Mouse (Mus musculus) lung, postnatal 10 days (tissue): ENCODE results near the gene Ttc9b.
"Not testable (repeated sequence)": the region's sequence is repeated elsewhere in the genome, so short reads cannot be mapped to it uniquely, and the experiment has no call there.

ENCODE experiments used
- DNase-seq: peaks from one replicate; pipeline ENCODE4 v3.0.0; 2021

Gene Ttc9b

DNA sequence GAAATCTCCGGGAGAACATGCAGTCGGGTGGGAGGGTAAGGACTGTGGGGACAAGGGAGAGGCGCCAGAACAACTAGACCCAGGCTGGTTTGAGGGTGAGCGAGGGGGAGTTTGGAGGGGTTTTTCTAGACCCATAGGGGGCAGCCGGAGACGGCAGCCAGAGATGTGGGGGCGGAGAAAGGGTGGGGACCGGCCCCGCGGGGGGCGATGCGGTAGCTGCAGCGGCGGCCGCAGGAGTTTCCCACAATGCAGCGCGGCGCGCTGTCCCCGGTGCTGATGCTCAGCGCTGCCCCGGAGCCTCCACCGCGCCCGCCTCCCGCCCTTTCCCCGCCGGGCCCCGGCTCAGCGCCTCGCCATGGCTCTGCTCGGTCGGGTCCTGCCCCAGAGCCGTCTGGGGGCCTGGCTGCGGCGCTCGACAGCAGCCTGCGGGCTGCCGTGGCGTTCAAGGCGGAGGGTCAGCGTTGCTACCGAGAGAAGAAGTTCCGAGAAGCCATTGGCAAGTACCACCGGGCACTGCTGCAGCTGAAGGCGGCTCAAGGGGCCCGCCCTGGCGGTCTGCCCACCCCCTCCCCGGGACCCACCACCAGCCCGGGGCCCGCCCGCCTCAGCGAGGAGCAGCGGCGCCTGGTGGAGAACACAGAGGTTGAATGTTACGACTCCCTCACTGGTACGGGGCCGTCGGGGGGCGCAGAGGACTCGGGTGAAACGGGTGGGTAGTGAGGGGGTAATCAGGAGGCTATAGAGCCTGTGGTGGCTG, at the start of gene Ttc9b:
TSS of gene Ttc9b (plus strand) at position 235 of the 757 bp plus-strand sequence.
- peak; percentile 60 for DNase-seq

DNA sequence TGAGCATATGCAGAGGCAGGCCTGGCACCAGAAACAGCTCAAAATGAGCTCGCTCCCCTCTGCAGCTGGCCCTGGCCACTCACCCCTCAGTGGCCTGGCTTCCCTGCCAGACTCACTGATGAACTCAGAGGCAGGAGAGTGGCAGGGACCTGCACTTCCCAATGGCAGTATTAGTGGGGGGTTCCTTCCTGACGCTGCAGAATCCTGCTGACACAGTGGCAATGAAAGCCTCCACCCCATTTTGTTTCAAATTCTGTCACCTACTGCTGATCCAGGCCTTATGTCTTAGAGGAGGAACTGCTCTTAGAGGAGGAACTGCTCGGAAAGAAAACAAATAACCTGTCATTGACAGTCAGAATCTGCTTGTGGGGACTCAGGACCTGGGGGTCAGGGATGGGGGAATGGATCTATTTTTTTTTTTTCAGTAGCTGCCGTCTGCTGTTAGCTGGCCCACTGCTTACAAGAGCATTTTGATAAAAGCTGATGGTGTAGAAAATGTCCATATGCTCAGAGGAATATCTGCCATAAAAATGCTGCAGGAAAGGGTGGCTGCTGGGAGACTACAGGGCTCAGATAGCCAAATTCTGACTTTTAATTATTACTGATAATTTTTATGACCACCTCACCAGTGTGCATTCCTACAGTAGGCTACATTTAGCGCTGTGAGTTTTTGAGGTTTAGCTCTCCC, 48.9 kb upstream of the Ttc9b start:
- peak; percentile 19 for DNase-seq

DNA sequence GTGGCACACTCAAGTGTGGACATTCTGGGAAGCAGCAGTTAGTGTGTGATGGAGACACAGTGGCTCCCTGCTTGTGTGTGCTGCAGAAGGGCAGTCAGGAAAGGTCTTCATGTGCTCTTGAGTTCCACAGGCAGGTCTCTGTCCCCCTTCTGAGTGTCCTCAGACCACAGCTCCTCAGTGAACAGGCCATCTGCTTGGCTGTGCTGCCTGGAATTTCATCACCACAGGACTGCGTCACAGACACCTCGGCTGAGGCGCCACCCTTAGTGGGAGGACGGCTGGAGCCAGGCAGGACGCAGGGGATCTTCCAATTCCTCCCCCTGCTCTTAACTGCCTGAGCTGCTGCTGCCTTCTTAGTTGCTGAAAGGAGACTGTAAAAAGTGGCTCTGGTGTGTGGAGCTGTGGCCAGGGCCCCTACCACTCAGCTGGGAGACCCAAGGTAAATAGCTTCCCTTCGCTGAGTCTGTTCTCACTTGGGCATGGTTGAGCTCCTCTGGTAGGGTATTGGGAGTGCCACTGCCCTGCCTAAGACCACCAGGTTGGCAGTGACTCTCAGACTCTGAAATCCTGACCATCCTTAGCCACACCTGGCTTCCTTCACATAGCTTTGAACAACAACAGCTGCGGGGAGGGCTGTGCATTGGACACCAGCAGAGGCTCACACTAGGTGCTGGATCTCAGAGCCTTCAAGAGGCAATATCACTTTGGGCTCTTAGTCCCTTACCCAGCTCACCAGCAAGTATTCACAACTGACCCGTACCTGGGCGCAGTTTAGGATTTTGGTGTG, 48.0 kb upstream of the Ttc9b start:
- peak; percentile 88 for DNase-seq

DNA sequence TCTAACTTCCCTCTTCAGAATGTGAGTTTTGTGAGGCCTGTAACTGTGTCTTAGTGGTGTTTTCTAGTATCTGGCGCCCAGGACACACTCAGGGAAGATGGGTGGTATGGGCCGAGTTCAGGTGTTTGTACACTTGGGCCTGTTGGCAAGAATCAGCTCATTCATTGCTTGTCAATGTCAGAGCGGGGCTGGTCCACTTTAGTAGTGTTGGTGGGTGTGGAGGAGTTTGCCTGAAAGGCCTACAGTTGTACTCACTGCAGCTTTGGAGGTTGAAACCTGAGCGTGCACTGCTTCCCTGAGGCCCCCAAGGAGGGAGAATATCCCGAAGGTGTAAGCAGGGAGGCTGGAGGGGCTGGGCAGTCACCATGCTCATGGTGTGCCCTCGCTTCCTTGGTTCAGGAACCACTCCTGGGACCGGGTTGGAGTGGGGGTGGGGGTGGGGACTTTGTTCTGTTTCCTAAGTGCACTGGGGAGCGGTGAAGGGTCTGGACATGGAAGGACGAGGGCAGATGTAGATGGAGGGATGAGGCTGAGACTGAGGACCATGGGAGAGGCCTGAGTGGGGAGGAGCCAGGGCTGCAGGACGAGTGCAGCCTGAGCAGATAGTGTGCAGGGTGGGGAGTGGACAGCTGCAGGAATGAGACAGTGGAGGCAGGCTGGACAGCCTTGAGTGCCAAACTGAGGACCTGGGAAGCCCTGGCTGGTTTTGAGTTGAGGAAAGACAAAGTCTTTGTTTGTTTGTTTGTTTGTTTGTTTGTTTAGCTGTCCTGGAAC, 47.0 kb upstream of the Ttc9b start:
- DNase-seq: no peak

DNA sequence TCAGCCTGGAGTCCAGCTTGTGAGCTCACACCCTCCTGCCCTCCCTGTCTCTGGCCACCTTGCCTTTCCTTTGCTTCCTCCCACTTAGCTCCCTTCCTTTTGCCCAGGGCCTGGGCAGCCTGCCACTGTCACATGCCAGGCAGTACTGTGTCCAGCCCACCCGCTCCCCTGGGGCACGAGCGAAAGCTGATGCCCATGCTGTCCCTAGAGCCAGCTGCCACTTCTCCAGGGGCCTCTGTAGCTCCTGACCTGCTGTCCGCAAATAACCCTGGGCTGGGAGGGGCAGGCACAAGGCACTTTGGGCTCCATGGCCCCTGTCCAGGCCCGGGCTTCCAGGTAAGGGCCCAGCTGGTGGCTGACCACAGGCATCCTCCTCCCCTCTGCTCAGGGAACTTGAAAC, 46.1 kb upstream of the Ttc9b start:
- DNase-seq: peak; percentile 71

DNA sequence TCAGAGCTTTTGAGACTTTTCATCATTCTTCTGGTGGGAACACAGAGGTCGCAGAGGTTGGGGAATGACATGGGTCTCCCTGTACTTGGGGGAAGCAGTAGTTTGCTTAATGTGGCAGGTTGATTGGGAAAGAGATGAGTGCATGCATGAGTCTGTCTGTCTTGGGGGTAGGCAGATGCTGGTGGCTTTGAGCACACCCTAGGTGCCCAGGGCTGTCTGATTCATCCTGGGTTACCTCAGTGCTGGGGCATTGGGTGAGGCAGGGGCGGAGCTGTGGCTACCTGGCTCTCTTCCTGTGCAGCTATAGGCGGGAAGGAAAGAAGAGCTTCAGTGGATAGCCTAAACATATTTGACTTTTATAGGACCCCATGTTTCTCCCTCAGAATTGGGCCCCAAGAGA, 45.6 kb upstream of the Ttc9b start:
- no peak for DNase-seq

DNA sequence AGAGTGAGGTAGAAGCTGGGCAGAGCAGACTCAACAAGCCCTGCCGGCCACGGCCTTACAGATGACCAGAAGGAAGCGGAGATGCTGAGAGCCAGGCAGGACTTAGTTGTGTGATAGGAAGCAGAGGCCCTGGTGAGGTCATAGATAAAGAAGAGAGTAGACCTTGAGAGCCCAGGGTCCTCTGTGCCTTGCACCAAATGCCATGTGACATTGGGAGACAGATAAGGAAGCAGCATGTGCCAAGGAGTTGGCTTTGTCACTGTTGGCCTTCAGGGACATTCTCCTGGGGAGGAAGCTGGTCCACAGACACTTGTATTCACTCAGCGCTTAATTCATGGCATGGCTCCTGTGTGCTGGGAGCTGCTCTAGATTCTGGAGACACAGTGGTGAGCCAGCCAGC, 44.4 kb upstream of the Ttc9b start:
- DNase-seq: no peak

DNA sequence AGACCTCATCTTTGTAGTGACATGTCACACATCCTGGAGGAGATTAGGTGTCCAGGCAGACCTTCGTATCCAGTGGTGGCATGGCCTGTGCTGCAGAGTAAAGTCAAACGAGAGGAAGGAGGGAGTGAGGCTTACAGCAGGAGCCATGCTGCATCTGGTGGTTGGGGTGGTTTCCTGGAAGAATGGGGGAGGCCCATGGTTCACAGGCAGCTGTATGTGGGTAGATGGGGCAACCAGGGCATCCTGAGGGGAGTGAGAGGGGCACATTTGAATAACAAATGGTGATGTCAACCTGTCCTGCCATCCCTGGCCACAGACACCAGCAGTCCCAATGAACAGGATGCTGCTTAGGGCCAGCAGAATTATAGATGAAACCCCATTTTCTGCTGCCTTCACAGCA, 44.0 kb upstream of the Ttc9b start:
- DNase-seq: no peak

DNA sequence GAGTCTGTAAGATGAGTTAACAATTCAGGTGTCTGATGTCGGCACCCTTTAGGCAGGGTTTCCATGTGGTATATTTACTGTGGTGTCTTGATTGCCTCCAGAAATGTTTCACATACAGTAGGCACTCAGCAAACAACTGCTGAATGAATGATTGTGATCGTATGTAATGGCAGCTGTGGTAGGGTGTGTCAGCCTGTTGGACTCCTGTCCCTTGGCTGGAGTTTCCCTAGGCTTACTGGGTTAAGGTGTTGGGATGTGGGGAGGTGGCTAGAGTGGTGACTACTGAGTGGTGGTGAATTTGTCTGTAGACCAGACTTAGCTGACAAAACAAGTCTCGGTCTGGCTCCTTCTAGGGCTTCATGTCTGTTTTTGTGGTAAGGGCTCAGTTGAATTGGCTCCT, 43.3 kb upstream of the Ttc9b start:
- DNase-seq: no peak

DNA sequence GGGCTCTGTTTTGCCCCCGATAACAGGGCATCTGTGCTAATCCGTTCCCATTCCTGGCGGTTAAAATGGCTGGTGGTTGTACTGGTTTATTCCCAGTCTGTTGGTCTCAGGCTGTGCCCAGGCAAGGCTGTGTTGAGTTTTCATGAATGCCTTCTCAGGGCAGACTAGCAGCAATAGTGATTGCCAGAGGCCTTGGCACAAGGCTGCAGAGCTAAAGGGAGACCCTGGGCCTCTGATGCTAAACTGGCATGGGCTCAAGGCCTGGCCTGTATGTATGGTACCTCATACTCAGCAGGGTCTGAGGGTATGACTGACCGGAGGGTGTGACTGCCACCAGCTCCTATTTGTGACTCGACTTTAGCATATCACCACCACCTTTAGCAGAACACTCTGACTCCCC, 42.8 kb upstream of the Ttc9b start:
- DNase-seq: no peak

DNA sequence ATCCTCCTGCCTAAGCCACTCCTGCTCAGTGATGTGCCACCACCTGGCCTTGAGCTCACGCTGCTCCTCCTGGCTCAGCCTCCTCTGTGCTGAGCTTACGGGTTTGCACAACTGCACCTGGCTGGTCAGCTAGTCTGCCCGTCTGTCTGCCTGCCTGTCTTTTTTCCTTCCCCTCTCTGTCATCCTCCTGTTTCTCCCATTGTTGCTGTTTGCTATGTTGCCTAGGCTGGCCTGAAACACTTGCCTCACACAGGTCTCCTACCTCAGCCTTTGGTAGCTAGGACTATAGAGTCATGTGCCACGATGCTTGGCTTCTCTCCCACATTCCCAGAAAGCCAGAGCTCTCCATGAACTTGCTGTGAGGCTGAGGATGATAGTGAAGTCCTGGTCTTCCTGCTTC, 40.8 kb upstream of the Ttc9b start:
- no peak for DNase-seq

DNA sequence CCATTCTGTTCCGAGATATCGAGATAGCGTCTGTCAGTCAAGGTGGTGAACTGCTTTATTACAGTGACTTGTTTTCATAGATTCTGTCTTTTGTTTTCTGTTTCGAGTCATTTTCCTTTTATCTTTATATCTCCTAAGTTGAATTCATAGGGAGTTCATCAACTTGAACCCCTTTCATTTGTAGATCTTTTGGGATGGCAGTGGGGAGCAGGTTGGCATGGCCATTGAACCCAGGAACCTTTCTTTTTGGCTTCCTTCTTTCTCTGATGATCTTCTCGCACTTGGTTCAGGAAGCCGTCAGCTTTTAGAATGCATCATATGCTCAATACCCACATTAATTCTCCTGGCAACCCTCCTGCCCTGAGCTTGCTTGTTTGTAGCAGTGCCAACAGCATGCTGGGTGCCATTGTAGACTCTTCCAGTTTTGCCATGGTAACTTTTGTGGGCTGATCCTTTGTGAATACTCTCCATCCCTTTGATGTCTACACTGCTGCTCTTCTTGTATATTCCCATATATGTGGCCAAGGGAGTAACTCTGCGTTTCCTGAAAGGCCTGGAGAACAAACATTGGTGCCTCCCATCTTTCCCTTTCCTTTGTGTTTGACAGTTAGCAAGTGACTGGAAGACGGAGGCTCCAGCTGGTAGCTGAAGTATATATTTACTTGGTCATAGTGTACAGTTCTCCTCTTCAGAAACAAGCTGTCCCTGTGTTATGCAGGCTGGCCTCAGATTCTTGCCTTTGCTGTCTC, 39.8 kb upstream of the Ttc9b start:
- DNase-seq: no peak

DNA sequence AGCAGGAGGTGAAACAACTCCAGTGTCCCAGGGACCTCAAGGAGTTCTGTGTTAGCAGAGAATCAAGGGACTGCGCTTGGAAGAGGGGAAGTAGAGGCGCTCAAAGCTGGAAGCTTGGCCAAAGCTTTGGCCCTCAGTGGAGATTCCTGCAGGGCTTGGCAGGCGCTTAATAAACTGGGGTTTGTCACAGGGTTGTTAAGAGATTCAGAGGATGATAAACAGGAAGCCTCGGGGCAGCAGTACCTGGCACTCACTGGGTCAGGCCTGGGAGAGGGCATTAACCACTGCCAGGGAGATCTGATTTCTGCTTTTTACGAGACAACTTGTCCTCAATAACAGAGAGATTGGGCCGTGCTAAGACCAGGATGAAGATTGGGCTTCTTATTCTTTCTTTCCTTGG, 32.7 kb upstream of the Ttc9b start:
- DNase-seq: no peak

DNA sequence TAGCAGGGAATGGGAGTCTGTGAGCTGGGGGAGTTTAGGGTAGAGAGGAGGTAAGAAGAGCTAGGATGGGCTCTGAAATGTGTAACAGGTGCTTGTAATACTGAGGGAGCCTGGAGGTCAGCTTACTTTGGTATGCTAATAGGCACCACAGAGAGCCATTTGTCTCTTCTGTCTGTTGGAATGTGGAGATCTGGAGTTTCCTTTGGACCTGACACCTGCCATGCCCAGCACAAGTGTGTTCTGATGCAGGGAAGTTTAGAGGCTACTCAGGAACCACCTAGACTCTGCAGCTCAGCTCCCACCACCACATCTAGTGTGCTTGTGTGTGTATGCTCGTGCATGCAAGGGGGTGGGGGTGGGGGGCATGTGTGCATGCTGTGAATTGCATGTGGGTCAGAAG, 31.5 kb upstream of the Ttc9b start:
- no peak for DNase-seq

DNA sequence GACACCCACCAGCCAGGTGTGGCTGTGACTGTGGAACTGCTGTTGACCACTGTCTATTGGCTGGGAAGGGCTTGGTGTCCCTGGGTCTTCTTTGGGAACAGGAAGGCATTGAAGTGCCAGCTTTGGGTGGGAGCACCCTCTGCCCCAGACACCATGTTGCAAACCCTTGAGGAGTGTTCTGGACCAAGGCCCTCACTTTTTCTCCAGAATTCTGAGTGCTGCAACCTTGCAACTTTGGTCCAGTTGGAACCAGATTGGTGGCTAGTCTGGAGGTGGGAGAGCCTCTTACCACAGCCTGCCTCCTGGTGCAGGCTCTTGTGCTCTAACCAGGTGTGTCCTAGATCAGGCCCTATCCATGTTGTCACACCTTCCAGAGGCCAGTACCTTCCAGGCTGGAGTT, 28.7 kb upstream of the Ttc9b start:
- no peak for DNase-seq

DNA sequence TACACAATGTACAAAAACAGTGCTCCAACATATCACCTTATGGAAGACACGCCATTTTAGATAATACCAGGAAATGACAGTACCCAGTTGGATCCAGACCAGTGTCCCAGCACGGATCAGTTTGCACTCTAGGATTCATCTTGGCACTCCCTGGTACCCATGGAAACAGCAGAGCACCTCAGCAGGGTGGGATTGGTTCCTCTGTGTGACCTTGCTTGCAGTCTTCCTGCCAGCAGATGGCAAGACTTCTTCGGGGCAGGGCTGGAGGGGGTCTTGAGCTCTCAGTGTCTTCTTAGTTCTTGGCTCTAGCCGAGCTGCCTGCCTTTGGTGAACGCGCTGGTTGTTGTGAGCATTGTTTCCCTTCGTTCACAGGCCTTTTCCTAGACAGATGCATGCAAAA, 26.0 kb upstream of the Ttc9b start:
- DNase-seq: no peak

DNA sequence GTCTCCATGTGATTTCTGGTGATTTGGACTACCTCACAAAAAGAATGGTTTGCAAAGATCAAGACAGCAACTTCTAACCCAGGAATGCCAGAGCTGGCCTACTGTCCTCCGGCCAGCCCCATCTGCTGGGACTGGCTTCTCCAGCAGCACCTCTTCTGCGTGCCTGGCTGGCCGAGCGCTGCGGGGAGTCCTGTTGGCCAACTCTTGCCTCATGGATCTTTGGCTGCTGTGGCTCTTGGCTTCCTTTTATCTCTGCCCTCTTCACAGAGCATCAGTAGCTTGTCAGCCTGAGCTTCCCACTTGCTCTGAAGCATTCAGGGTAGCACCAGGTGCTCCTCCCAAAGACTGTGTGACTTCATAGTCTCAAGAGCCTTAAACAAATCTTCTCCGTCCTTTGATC, 25.5 kb upstream of the Ttc9b start:
- DNase-seq: no peak

DNA sequence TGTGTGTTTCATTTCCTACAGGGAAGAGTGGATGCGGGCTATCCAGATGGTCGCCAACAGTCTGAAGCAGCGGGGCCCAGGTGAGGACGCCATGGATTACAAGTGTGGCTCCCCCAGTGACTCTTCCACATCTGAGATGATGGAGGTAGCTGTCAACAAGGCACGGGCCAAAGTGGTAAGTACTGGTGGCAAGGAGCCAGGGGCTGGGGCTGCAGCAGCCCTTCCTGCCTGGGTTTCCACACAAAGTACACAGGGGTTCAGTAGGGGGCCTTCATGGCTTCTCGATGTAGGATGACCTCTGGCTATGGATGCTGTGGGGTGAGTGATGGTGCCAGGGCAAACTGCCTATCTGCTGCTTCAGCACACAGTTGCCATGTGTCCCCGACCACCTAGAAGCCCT, 24.9 kb upstream of the Ttc9b start:
- DNase-seq: not testable (repeated sequence)

DNA sequence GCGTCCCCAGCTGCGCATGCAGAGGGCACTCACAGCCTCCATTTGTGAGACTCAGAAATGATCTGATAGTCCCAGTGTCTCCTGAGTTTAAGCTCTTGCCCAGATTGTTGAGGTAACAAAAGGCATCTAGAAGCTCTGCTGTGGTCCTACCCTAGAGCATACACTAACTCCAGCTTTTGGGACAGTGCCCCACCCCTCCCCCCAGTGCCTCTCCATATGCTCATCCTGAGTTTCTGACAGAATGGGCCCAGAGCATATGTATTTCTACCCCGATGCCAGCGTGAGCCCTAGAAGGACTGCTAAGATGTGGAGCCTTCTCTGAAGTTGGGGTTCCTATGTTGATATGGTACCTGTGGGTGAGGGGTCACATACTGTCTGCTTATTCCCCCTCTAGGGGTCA, 22.3 kb upstream of the Ttc9b start:
- DNase-seq: no peak

DNA sequence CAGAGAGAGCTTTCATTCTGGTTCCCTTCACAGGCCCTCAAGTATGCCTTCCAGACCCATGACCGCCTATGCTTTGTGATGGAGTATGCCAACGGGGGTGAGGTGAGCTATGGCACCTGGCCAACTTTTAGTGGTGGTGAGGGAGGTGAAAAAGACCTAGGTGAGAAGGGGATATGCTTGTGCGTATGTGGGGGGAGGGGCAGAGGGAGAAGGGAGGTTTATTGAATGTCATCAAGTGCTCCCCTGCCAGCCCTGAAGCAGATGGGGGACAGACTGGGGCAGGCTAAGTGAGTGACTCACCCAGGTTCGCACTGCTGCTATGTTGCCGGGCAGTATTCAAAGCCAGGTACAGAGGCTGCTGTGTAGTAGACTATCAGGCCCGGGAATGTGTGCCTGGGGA, 20.5 kb upstream of the Ttc9b start:
- DNase-seq: no peak

DNA sequence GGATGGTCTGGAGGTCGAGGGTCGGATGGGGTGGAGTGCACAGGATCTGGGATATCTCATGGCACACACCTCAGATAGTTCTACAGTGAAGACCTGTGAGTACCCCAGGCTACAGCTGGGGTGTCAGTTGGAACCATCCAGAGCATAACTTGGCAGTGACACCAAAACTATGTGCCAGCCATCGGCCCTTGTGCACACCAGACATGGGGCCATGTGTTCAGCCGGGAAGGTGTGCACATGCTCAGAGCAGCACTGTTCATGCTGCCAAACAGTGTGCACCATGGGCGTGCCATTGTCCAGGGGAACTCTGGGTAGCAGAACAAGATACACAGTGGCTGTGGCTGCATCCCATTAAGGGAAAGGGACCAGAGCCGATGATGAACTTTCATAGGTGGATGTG, 19.0 kb upstream of the Ttc9b start:
- no peak for DNase-seq

DNA sequence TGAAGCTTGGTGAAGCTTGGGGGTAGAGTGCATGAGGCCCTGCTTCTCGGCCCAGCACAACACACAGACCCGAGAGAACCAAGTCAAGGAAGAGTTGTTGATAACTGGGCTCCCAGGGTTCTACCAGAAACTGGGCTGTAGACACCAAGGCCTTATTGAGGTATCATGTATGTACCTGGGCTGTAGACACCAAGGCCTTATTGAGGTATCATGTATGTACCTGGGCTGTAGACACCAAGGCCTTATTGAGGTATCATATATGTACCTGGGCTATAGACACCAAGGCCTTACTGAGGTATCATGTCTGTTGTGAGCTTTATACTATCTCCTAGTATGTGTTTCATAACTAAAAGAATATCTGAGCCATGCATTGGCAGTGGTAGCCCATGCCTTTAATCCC, 18.6 kb upstream of the Ttc9b start:
- not testable (repeated sequence) for DNase-seq
